Mouse (Mus musculus) liver, postnatal 0 days (tissue): ENCODE results near the gene Zfp566.

Experiments used
- CTCF ChIP-seq: sonication (generic); IDR thresholded peaks from 2 replicates; pipeline ENCODE4 v1.5.1; 2016; ENCODE audit warnings: antibody characterized with exemption, low read depth
- EP300 ChIP-seq: IDR thresholded peaks from 2 replicates; pipeline ENCODE4 v1.6.1; 2016; ENCODE audit warnings: antibody characterized with exemption, low read depth, mild to moderate bottlenecking

DNA sequence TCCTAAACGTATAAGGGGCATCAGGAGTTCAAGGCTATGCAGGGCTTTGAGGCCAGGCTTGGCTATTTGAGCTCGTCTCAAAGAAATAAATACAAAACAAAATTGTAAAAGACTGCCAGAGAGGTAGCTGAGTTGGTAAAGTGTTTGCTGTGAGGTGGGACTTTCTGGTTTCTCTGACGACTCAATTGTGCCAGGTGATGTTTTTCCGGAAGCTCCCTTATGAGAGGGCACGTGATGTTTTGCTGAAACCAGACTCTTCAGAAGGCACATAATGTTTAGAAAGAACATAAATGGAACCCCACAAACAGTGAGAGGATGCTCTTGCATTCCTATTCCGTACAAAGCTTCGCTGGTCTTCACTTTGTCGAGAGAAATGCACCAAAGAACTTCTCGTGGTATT lies 2.3 kb upstream of the Zfp566 start:
- TF ChIP-seq CTCF, result no peak
- no peak for TF ChIP-seq EP300
